Mouse (Mus musculus) limb, embryonic 15.5 days (tissue): Measurements from ENCODE around the gene St7. TPM values are rescaled to one million over a fixed set of nuclear protein-coding genes. Genes with fewer than 3 reads are reported as not detected.

Experiments
- ATAC-seq: fragments of 200-750 bp; cut with Nextera tagmentation; 2 replicates; pipeline ENCODE4 v1.8.0; 2017; ENCODE audit warnings: low read depth, moderate TSS enrichment; ENCODE audit not compliant: insufficient number of reproducible peaks, low FRiP score, low TSS enrichment
- H3K27ac ChIP-seq: fragments of 300-500 bp; sonication (generic); 2 replicates; pipeline ENCODE4 v1.5.1; 2015; ENCODE audit warnings: moderate library complexity, mild to moderate bottlenecking, inconsistent platforms
- H3K27me3 ChIP-seq: fragments of 300-500 bp; sonication (generic); 2 replicates; pipeline ENCODE4 v1.6.1; 2015; ENCODE audit warnings: inconsistent platforms
- H3K36me3 ChIP-seq: fragments of 300-500 bp; sonication (generic); 2 replicates; pipeline ENCODE4 v1.6.1; 2015; ENCODE audit warnings: inconsistent platforms
- H3K4me1 ChIP-seq: fragments of 300-500 bp; sonication (generic); 2 replicates; pipeline ENCODE4 v1.6.1; 2015; ENCODE audit warnings: inconsistent platforms
- H3K4me2 ChIP-seq: fragments of 300-500 bp; sonication (generic); 2 replicates; pipeline ENCODE4 v1.6.1; 2015; ENCODE audit warnings: mild to moderate bottlenecking, inconsistent platforms
- H3K4me3 ChIP-seq: fragments of 300-500 bp; sonication (generic); 2 replicates; pipeline ENCODE4 v1.5.1; 2015; ENCODE audit warnings: mild to moderate bottlenecking, inconsistent platforms
- H3K9ac ChIP-seq: fragments of 300-500 bp; sonication (generic); 2 replicates; pipeline ENCODE4 v1.6.1; 2015; ENCODE audit warnings: inconsistent platforms
- H3K9me3 ChIP-seq: fragments of 300-500 bp; sonication (generic); 2 replicates; pipeline ENCODE4 v1.6.1; 2016; ENCODE audit warnings: inconsistent platforms
- WGBS: fragments of 180-500 bp; shearing (Covaris S2); methylation state at CpG from one replicate; pipeline ENCODE4 v1.1.7; 2015; 5-methylcytosine and 5-hydroxymethylcytosine counted together
- polyA plus RNA-seq: library from polyadenylated mRNA; unstranded; fragments of >200 nt; fragmentation: Nextera tagmentation; extraction: Ambion mirVana; gene quantifications from 2 replicates; pipeline ENCODE4 v1.2.1, GENCODE M21; 2015

St7 gene
- polyA plus RNA-seq, 1 experiment from 2014 or later: 26.8 TPM

- Histone ChIP-seq H3K9ac (no peak overlapping the region), H3K4me2 (no peak overlapping the region), H3K36me3 (0 out of 2 replicates have a peak, but pooled peaks cover 2% of the 10 kb centered on the region), H3K27me3 (no peaks in the 10 kb centered on the region), H3K27ac (no peak overlapping the region), H3K4me1 (no peaks in the 10 kb centered on the region), H3K9me3 (no peaks in the 10 kb centered on the region), H3K4me3 (no peak overlapping the region)
- 71% methylated on average over 3 of the region's 3 CpGs for WGBS
- ATAC-seq: no peak
Measured at GRCm38 (mm10) chr6:17914300-17914699, 221.6 kb downstream of the St7 start.

GRCm38 (mm10) chr6:17917233-17917632, 224.5 kb downstream of the St7 start:
- no peak overlapping the region for H3K4me2 ChIP-seq
- H3K27me3 ChIP-seq: no peaks in the 10 kb centered on the region
- ATAC-seq: no peak
- no peaks in the 10 kb centered on the region for H3K4me1 ChIP-seq
- no peaks in the 10 kb centered on the region for H3K9me3 ChIP-seq
- H3K9ac ChIP-seq: no peak overlapping the region
- H3K36me3 ChIP-seq: peaks cover under 1% of the 10 kb centered on the region; the same call in 1 of the 2 replicates
- no peak overlapping the region for H3K27ac ChIP-seq
- H3K4me3 ChIP-seq: no peak overlapping the region
- 66% methylated on average over 4 of the region's 4 CpGs for WGBS

- Histone ChIP-seq H3K9me3 (no peaks in the 10 kb centered on the region), H3K4me1 (peaks cover 3% of the 10 kb centered on the region; the same call in 1 of the 2 replicates), H3K4me2 (no peak overlapping the region), H3K9ac (no peak overlapping the region), H3K4me3 (no peak overlapping the region), H3K27ac (no peak overlapping the region), H3K36me3 (peaks cover 4% of the 10 kb centered on the region; the same call in 1 of the 2 replicates), H3K27me3 (no peaks in the 10 kb centered on the region)
- no peak for ATAC-seq
- WGBS: 78% methylated on average over 1 of the region's 1 CpGs
Measured at GRCm38 (mm10) chr6:17922180-17922579, 229.4 kb downstream of the St7 start.

GRCm38 (mm10) chr6:17922967-17923366, 230.2 kb downstream of the St7 start:
- Histone ChIP-seq H3K9me3 (no peaks in the 10 kb centered on the region), H3K36me3 (peaks cover 4% of the 10 kb centered on the region; the same call in 1 of the 2 replicates), H3K27me3 (no peaks in the 10 kb centered on the region), H3K4me1 (peaks cover 3% of the 10 kb centered on the region; the same call in 1 of the 2 replicates), H3K4me2 (no peak overlapping the region), H3K4me3 (no peak overlapping the region), H3K9ac (no peak overlapping the region), H3K27ac (no peak overlapping the region)
- ATAC-seq: no peak
- 72% methylated on average over 3 of the region's 3 CpGs for WGBS

GRCm38 (mm10) chr6:17923370-17923769, 230.6 kb downstream of the St7 start:
- no peak overlapping the region for H3K4me2 ChIP-seq
- no peak for ATAC-seq
- H3K36me3 ChIP-seq: peaks cover 4% of the 10 kb centered on the region; the same call in 1 of the 2 replicates
- peaks cover 3% of the 10 kb centered on the region; the same call in 1 of the 2 replicates for H3K4me1 ChIP-seq
- no peak overlapping the region for H3K9ac ChIP-seq
- H3K9me3 ChIP-seq: no peaks in the 10 kb centered on the region
- no peaks in the 10 kb centered on the region for H3K27me3 ChIP-seq
- WGBS: 59% methylated on average over 3 of the region's 3 CpGs
- no peak overlapping the region for H3K27ac ChIP-seq
- H3K4me3 ChIP-seq: no peak overlapping the region

GRCm38 (mm10) chr6:17923894-17924505, 231.3 kb downstream of the St7 start:
- Histone ChIP-seq H3K36me3 (peaks cover 4% of the 10 kb centered on the region; the same call in 1 of the 2 replicates), H3K4me3 (no peak overlapping the region), H3K4me1 (peaks cover 3% of the 10 kb centered on the region; the same call in 1 of the 2 replicates), H3K9me3 (no peaks in the 10 kb centered on the region), H3K4me2 (no peak overlapping the region), H3K27me3 (no peaks in the 10 kb centered on the region), H3K27ac (no peak overlapping the region), H3K9ac (no peak overlapping the region)
- ATAC-seq: no peak
- 70% methylated on average over 10 of the region's 10 CpGs for WGBS

- Histone ChIP-seq H3K9ac (no peak overlapping the region), H3K9me3 (no peaks in the 10 kb centered on the region), H3K27me3 (no peaks in the 10 kb centered on the region), H3K4me1 (peaks cover 3% of the 10 kb centered on the region; the same call in 1 of the 2 replicates), H3K27ac (no peak overlapping the region), H3K4me3 (no peak overlapping the region), H3K36me3 (peaks cover 4% of the 10 kb centered on the region; the same call in 1 of the 2 replicates), H3K4me2 (no peak overlapping the region)
- no peak for ATAC-seq
- WGBS: 59% methylated on average over 4 of the region's 4 CpGs
Measured at GRCm38 (mm10) chr6:17925267-17925666, 232.5 kb downstream of the St7 start.

GRCm38 (mm10) chr6:17927746-17928145, 235.0 kb downstream of the St7 start:
- no peaks in the 10 kb centered on the region for H3K27me3 ChIP-seq
- no peak overlapping the region for H3K9ac ChIP-seq
- H3K4me3 ChIP-seq: no peak overlapping the region
- no peaks in the 10 kb centered on the region for H3K9me3 ChIP-seq
- peaks cover 3% of the 10 kb centered on the region; the same call in 1 of the 2 replicates for H3K4me1 ChIP-seq
- 80% methylated on average over 11 of the region's 11 CpGs for WGBS
- no peak overlapping the region for H3K27ac ChIP-seq
- no peaks in the 10 kb centered on the region for H3K36me3 ChIP-seq
- no peak overlapping the region for H3K4me2 ChIP-seq
- ATAC-seq: no peak

- Histone ChIP-seq H3K4me1 (no peaks in the 10 kb centered on the region; the same call in 1 of the 2 replicates), H3K27me3 (no peaks in the 10 kb centered on the region), H3K9me3 (no peaks in the 10 kb centered on the region), H3K4me2 (no peak overlapping the region), H3K4me3 (no peak overlapping the region), H3K27ac (no peak overlapping the region), H3K36me3 (peaks cover 6% of the 10 kb centered on the region; the same call in 1 of the 2 replicates), H3K9ac (no peak overlapping the region)
- no peak for ATAC-seq
- 83% methylated on average over 2 of the region's 2 CpGs for WGBS
Measured at GRCm38 (mm10) chr6:17931187-17931586, 238.5 kb downstream of the St7 start.

GRCm38 (mm10) chr6:17931835-17932234, 239.1 kb downstream of the St7 start:
- Histone ChIP-seq H3K4me1 (no peaks in the 10 kb centered on the region; the same call in 1 of the 2 replicates), H3K9me3 (no peaks in the 10 kb centered on the region), H3K4me2 (no peak overlapping the region), H3K36me3 (peaks cover 6% of the 10 kb centered on the region; the same call in 1 of the 2 replicates), H3K27me3 (no peaks in the 10 kb centered on the region), H3K4me3 (no peak overlapping the region), H3K27ac (no peak overlapping the region), H3K9ac (no peak overlapping the region)
- no peak for ATAC-seq
- WGBS: 63% methylated on average over 7 of the region's 7 CpGs

GRCm38 (mm10) chr6:17932806-17933205, 240.1 kb downstream of the St7 start:
- Histone ChIP-seq H3K4me3 (no peak overlapping the region), H3K4me2 (no peak overlapping the region), H3K9me3 (no peaks in the 10 kb centered on the region), H3K27me3 (no peaks in the 10 kb centered on the region), H3K9ac (no peak overlapping the region), H3K36me3 (peaks cover 6% of the 10 kb centered on the region; the same call in 1 of the 2 replicates), H3K4me1 (peaks cover 2% of the 10 kb centered on the region; the same call in 1 of the 2 replicates), H3K27ac (no peak overlapping the region)
- 91% methylated on average over 8 of the region's 8 CpGs for WGBS
- no peak for ATAC-seq

- Histone ChIP-seq H3K36me3 (peaks cover 10% of the 10 kb centered on the region; the same call in 1 of the 2 replicates), H3K27me3 (no peaks in the 10 kb centered on the region), H3K9ac (no peak overlapping the region), H3K9me3 (no peaks in the 10 kb centered on the region), H3K4me3 (no peak overlapping the region), H3K27ac (no peak overlapping the region), H3K4me1 (0 out of 2 replicates have a peak, but pooled peaks cover 3% of the 10 kb centered on the region), H3K4me2 (no peak overlapping the region)
- no peak for ATAC-seq
- 54% methylated on average over 11 of the region's 11 CpGs for WGBS
Measured at GRCm38 (mm10) chr6:17938631-17939346, 246.1 kb downstream of the St7 start.
